Mouse (Mus musculus) embryonic stem cell, embryonic (primary cell): Measurements from ENCODE around the gene Sco1.

ENCODE experiments used
- CTCF ChIA-PET, 4 experiments: fragments of 300-600 bp in 2 of 4; fragments of 350-600 bp in 2 of 4; sonication (Branson Sonifier 250); formaldehyde crosslinking; loops; one replicate each; lab custom pipeline; 2022; ENCODE audit warnings: inconsistent platforms in 2 of 4; lab: Charles Lee
- POLR2A ChIA-PET, 4 experiments: fragments of 300-600 bp in 2 of 4; fragments of 350-600 bp in 2 of 4; sonication (Branson Sonifier 250); formaldehyde crosslinking; loops; one replicate each; lab custom pipeline; 2022; ENCODE audit warnings: antibody characterized with exemption in 4 of 4, inconsistent platforms in 1 of 4; lab: Charles Lee

The Sco1 gene

DNA sequence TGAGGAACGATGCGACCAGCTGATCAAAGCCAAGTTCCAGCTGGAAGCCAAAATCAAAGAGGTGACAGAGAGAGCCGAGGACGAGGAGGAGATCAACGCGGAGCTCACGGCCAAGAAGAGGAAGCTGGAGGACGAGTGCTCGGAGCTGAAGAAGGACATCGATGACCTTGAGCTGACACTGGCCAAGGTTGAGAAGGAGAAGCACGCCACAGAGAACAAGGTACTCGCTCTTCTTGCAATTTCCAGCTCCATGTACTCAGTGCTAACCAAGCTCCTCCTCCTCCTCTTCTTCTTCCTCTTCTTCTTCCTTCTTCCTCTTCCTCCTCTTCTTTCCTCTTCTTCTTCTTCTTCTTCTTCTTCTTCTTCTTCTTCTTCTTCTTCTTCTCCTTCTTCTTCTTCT is 39.9 kb downstream of the Sco1 start:
- CTCF ChIA-PET: interaction anchor here (0.6 to 5.0 kb wide), 9 partner anchors 9 to 285 kb away, joined by 3 to 46 read pairs (median 8); no protein-coding TSS in a partner anchor
- POLR2A ChIA-PET: interaction anchor here in 1 of 4 experiments (0.6 kb wide), 1 partner anchor 914 kb away, joined by 3 read pairs; no protein-coding TSS in a partner anchor

DNA sequence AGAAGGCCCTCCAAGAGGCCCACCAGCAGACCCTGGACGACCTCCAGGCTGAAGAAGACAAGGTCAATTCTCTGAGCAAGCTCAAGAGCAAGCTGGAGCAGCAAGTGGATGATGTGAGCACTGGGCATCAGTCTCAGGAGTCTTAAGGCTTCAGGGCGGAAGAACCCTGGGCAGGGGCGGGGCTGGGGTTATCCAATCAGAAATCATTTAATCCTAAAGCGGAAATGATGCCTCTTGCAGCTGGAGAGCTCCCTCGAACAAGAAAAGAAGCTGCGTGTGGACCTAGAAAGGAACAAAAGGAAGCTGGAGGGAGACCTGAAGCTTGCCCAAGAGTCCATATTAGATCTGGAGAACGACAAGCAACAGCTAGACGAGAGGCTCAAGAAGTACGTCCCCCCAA is 40.7 kb downstream of the Sco1 start:
- ChIA-PET POLR2A (interaction anchor here in 1 of 4 experiments (0.7 to 1.7 kb wide), 3 partner anchors 8 to 61 kb away, joined by 3 to 4 read pairs (median 3); no protein-coding TSS in a partner anchor), CTCF (interaction anchor here (0.8 to 5.0 kb wide), 12 partner anchors 8 to 280 kb away, joined by 3 to 46 read pairs (median 7); no protein-coding TSS in a partner anchor)

DNA sequence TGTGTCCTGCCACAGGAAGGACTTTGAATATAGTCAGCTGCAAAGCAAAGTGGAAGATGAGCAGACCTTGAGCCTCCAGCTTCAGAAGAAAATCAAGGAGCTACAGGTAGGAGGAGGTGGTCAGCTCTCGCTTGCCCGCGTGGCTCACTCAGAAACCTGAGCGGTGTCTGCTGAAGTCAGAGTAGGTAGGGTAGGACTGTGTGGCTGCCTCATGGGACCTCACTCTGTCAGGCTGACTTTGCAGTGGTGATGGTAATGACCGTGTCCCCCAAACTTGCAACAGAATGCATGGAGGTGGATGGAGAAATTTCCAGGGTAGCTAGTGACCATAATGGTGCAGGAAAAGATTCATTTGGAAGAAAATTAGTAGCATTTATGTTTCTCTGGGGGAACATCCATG is 41.2 kb downstream of the Sco1 start:
- CTCF ChIA-PET: interaction anchor here (0.8 to 5.0 kb wide), 15 partner anchors 8 to 280 kb away, joined by 3 to 46 read pairs (median 6); no protein-coding TSS in a partner anchor
- POLR2A ChIA-PET: interaction anchor here in 1 of 4 experiments (0.7 to 2.0 kb wide), 4 partner anchors 8 to 62 kb away, joined by 3 to 5 read pairs (median 4); partner anchors contain the start of genes Adprm and Sco1

DNA sequence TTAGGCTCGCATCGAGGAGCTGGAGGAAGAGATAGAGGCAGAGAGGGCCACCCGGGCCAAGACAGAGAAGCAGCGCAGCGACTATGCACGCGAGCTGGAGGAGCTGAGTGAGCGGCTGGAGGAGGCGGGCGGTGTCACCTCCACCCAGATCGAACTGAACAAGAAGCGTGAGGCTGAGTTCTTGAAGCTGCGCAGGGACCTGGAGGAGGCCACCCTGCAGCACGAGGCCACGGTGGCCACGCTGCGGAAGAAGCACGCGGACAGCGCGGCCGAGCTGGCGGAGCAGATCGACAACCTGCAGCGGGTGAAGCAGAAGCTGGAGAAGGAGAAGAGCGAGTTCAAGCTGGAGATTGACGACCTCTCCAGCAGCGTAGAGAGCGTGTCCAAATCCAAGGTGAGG is 42.0 kb downstream of the Sco1 start:
- ChIA-PET CTCF (interaction anchor here (0.9 to 5.0 kb wide), 18 partner anchors 9 to 279 kb away, joined by 3 to 46 read pairs (median 4); no protein-coding TSS in a partner anchor), POLR2A (interaction anchor here in 1 of 4 experiments (1.7 to 2.0 kb wide), 2 partner anchors 11 to 42 kb away, joined by 4 to 5 read pairs; partner anchors contain the start of genes Adprm and Sco1)

DNA sequence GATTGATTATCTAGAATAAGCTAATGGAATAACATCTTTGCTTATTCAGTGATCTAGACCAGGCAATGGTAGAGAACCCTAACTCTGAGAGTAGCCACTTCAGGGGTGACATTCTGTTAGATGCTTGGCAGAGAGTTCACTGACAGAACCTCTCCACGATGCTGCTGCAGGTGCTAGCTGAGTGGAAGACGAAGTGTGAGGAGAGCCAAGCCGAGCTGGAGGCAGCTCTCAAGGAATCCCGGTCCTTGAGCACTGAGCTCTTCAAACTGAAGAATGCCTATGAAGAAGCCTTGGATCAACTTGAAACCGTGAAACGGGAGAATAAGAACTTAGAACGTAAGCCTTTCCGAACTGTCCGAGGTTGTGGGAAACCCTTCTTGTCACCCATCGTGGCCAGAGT is 45.2 kb downstream of the Sco1 start:
- ChIA-PET CTCF (interaction anchor here (0.5 to 6.1 kb wide), 20 partner anchors 10 to 238 kb away, joined by 3 to 114 read pairs (median 4); partner anchors contain the start of gene Myh4 (in 1 of the 4)), POLR2A (interaction anchor here in 1 of 4 experiments (1.4 kb wide), 1 partner anchor 58 kb away, joined by 4 read pairs; no protein-coding TSS in a partner anchor)

DNA sequence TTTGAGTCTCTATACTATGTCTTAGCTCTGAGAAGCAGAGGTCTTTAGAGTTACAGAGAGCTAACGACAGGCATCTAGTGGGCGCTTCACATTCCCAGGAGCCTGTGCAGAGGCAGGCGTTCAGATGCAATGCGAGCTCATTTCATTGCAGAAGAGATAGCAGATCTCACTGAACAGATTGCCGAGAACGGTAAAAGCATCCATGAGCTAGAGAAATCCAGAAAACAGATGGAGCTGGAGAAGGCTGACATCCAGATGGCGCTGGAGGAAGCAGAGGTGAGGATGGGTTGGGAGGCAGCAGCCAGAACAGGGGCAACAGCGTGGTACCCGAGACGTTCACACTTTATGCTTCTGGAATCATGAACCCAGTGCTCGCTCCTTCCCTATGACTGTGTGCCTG is 46.0 kb downstream of the Sco1 start:
- POLR2A ChIA-PET: interaction anchor here in 2 of 4 experiments (0.6 to 1.4 kb wide), 3 partner anchors 10 to 59 kb away, joined by 3 to 4 read pairs (median 3); no protein-coding TSS in a partner anchor
- CTCF ChIA-PET: interaction anchor here (0.5 to 6.1 kb wide), 18 partner anchors 9 to 275 kb away, joined by 3 to 114 read pairs (median 5); no protein-coding TSS in a partner anchor

DNA sequence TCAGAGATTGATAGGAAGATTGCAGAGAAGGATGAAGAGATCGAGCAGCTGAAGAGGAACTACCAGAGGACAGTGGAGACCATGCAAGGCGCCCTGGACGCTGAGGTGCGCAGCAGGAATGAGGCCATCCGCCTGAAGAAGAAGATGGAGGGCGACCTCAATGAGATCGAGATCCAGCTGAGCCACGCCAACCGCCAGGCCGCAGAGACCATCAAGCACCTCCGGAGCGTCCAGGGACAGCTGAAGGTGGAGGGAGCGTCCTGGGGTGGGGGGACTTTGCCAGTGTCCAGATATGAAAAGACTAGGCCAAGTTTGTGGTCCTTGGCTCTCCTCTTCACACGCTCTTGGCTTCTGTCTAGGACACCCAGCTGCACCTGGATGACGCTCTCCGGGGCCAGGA is 46.8 kb downstream of the Sco1 start:
- CTCF ChIA-PET: interaction anchor here (0.5 to 6.1 kb wide), 12 partner anchors 12 to 274 kb away, joined by 3 to 114 read pairs (median 5); no protein-coding TSS in a partner anchor
- POLR2A ChIA-PET: interaction anchor here in 2 of 4 experiments (0.9 to 1.4 kb wide), 2 partner anchors 11 to 60 kb away, joined by 3 to 4 read pairs; no protein-coding TSS in a partner anchor

DNA sequence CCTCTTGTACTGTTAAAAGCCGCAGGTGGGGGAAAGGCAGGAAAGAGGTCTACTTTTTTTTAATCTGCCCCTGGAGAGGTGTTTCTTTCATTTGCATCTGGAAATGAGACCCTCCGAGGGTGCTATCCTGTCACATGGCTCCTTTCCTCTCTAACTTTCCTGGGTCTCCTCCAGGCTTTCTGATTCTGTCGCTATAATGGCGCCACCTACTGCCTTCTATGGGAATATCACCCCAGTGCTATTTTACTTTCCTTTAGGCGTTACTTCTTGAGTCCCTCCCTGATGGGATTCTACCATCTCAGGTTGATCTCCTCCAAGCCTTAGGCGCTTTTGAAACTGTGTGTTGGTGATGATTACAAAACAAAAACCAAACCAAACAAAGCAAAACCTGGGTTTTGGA is 47.7 kb downstream of the Sco1 start:
- POLR2A ChIA-PET: interaction anchor here in 2 of 4 experiments (0.8 to 2.2 kb wide), 3 partner anchors 48 to 76 kb away, joined by 4 to 7 read pairs (median 6); partner anchors contain the start of genes Adprm (in 1 of the 2) and Sco1 (in 1 of the 2)
- CTCF ChIA-PET: interaction anchor here in 3 of 4 experiments (0.6 to 6.1 kb wide), 11 partner anchors 10 to 168 kb away, joined by 3 to 114 read pairs (median 11); partner anchors contain the start of gene Tmem220 (in 2 of the 3)

DNA sequence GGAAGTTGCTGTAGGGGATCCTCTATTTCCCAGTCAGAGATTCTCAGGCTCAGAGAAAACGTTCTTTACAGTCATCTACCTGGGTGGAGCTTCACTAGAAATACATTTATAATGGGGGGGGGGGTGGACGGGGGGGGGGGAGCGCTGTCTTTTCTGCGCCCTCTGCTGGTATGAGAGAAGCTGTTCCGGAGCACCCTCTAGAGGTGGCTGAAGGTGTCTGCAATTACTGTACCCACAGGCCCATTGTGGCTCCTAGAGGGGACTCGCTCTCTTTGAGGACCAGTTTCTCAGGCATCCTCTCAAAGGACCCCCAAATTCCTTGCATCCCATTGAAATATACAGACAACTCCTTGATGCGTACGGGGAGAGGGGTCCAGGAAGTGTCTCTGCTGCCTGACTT is 49.2 kb downstream of the Sco1 start:
- ChIA-PET CTCF (interaction anchor here (0.5 to 6.1 kb wide), 95 partner anchors 8 to 1316 kb away, joined by 3 to 114 read pairs (median 4); partner anchors contain the start of genes Adprm (in 1 of the 4), Gsg1l2 (in 1 of the 4), Sco1 (in 1 of the 4) and Tmem220 (in 1 of the 4)), POLR2A (interaction anchor here in 3 of 4 experiments (0.6 to 2.2 kb wide), 5 partner anchors 48 to 79 kb away, joined by 3 to 7 read pairs (median 4); partner anchors contain the start of genes Adprm (in 1 of the 3) and Sco1 (in 1 of the 3))

DNA sequence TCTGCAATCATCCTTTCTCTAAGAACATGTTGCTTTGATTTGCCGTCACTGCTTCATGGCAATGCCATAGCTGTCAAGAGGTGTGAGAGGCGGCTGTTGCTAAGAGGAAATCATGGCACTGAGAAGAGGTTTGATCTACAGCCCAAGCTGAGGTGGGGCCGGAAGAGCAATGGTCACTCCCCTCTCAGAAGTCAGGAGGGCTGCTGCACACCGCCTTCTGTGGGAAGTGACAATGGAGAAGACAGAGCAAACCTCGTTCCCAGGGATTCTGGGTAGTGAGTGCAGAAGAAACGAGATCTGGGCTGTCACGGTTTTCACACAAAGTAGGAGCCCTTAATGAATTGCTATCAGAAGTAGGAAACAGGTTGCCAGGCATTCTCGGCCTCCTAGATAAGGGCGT is 50.8 kb downstream of the Sco1 start:
- CTCF ChIA-PET: interaction anchor here in 3 of 4 experiments (0.6 to 6.1 kb wide), 5 partner anchors 8 to 1243 kb away, joined by 3 to 114 read pairs (median 3); no protein-coding TSS in a partner anchor

DNA sequence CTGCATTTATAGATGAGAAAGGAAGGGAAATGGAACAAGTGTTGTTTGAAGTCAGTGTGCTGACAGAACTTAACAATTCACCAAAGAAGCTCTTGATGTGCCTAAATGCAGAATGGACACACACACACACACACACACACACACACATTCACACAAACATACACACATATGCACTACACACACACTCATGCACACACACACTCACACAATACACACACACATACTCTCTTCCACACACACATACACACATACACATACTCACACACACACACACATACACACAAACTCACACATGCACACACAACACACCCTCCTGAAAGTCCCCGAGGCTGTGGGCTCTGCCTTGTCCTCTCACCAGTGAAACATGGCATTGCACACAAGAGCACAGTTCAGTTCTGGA is 51.8 kb downstream of the Sco1 start:
- CTCF ChIA-PET: interaction anchor here in 2 of 4 experiments (0.6 to 0.8 kb wide), 2 partner anchors 73 to 825 kb away, joined by 3 to 4 read pairs; no protein-coding TSS in a partner anchor
- POLR2A ChIA-PET: interaction anchor here in 1 of 4 experiments (0.6 to 0.7 kb wide), 2 partner anchors 72 to 1466 kb away, joined by 3 read pairs; no protein-coding TSS in a partner anchor

More for the DNA sequence above, 50.8 kb downstream of the Sco1 start:
- POLR2A ChIA-PET: no interaction called here

DNA sequence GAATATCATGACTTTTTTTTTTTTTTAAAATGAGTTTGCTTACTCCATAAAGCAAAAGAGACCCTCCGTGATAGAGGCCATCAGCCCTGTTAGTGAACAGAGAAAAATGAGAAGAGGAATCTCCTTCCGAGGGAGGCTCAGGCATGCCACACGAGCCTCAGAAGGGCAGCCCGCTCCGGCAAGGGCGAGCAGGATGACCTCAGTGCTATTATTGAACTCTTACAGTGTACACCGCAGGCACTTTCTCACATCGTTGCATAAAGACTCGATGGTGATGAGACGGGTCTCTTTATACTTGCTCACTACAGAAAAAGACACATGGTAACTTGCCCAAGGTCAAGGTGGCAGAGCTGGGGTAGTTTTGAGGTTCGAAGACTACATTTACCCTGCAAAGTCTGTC is 52.2 kb downstream of the Sco1 start:
- POLR2A ChIA-PET: interaction anchor here in 1 of 4 experiments (0.7 kb wide), 1 partner anchor 73 kb away, joined by 3 read pairs; no protein-coding TSS in a partner anchor
- CTCF ChIA-PET: interaction anchor here in 1 of 4 experiments (1.6 kb wide), 1 partner anchor 84 kb away, joined by 3 read pairs; no protein-coding TSS in a partner anchor

DNA sequence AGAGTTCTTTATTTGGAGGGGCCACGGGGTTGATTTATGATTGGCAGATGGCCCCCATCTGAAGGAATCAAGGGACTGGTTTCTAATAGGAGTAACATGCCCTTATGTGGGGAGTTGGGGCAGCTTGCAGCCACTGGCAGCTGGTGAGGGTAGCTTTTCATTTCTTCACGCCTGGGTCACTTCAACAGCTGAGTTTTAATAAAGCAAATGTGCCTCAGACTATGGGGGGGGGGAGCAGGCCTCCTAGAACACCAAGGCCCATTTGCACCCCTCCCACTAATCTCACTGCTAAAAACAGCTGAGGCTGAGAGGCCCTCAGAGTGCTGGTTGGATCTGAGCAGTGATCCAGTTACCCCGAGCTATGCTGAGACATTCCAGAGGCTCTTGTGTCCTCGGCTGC is 53.2 kb downstream of the Sco1 start:
- POLR2A ChIA-PET: interaction anchor here in 2 of 4 experiments (0.6 to 1.4 kb wide), 3 partner anchors 12 to 272 kb away, joined by 3 to 5 read pairs (median 4); partner anchors contain the start of genes Adprm (in 1 of the 2) and Sco1 (in 1 of the 2)
- CTCF ChIA-PET: interaction anchor here in 3 of 4 experiments (0.7 to 1.6 kb wide), 3 partner anchors 81 to 157 kb away, joined by 3 to 4 read pairs (median 3); no protein-coding TSS in a partner anchor

DNA sequence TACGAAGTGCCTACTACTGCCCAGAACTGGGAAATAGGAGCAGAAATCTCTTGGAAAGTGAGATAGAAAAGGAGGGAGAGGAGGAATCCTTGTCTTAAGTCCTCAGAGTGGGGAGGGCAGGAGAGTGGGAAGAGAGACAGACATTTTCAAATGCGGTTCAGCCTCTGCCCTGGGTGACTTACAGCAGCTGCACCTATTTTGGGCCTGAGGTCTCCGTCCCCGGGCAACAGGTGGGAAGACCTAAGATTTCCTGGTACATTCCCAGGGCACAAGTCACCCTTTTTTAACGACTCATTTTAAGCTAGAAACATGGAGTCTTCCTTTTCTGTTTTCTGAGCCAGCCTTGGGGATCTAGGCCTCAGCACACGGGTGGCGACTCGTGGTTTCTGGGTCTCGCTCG is 54.5 kb downstream of the Sco1 start:
- ChIA-PET POLR2A (no interaction called here), CTCF (interaction anchor here in 2 of 4 experiments (0.6 to 1.1 kb wide), 2 partner anchors 9 to 272 kb away, joined by 3 read pairs; no protein-coding TSS in a partner anchor)

DNA sequence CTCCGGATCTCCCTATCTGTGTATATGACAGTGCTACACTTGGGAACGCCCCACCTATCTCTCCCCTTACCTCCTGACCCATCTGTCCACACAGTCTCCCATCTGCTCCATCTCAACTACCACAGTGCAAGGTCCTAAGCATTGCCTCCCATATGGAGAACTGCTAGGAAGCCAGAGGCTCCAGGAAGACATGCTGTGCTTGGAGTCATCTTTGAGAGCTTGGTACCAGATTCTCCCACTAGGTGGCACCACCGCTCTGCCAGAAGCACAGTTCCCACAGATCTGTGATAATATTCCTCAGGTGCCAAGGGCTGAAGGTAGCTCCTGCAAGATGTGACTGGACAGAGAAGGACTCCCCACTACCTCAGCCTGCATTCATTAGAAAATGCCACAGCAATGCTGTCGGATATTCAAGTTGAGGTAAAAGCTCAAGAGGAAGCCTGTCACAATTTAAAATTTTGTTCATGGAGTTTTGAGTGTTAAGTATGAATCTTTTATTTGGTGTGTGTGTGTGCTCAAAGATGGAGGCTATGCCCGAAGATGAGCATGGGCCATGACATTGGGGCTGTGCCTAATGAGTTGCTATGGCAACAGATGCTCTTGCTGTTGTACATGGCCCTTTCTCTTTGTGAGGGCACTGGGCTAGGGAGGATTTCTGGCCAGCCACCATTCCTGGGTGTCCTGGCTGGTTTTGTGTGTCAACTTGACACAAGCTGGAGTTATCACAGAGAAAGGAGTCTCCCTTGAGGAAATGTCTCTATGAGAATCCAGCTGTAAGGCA is 57.9 kb downstream of the Sco1 start:
- CTCF ChIA-PET: interaction anchor here (0.5 to 5.1 kb wide), 107 partner anchors 9 to 1332 kb away, joined by 3 to 114 read pairs (median 4); partner anchors contain the start of genes Myh3 (in 1 of the 4) and Tmem220 (in 1 of the 4)
- POLR2A ChIA-PET: interaction anchor here in 3 of 4 experiments (0.7 to 1.1 kb wide), 5 partner anchors 12 to 269 kb away, joined by 3 read pairs; partner anchors contain the start of gene Tmem220 (in 1 of the 3)

DNA sequence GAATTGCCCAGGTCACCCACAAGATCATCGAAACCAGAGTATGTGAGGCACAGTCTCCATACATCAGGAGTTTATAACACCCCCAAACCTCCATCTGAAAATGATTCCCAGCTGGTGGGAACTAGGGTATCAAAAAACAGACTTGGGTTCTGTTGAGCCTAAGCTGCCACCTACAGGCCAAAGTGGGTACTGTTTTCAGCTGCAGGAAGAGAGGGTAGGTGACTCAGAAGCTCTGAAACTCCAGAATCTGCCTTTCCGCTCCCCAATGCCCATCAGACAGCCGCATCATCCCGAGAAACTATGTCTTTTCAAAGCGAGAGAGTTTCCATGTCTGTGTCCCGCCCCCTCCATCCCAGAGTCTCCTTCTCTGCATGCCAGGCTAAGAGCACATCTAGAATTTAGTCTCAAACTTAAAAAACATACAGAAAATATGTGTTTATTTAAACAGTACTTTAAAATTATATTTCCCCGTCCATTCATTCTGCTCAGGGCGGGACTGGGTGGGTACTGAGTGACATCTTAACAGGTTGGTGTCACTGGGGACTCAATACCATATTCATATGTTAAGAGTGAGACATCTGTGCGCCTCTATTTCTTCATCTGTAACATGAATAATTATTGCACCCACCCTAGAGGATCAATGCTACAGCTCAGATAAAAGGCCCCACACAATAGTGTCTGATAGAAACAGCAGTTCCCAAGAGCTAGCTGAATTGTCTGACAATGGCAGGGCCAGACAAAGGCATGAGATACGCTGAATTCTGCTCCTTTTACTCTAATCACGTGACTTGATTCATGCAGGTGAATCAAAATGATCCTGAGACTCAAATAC is 59.8 kb downstream of the Sco1 start:
- POLR2A ChIA-PET: interaction anchor here in 2 of 4 experiments (0.8 to 2.1 kb wide), 3 partner anchors 92 to 261 kb away, joined by 3 to 6 read pairs (median 6); no protein-coding TSS in a partner anchor
- CTCF ChIA-PET: interaction anchor here (0.6 to 5.1 kb wide), 84 partner anchors 9 to 1207 kb away, joined by 3 to 114 read pairs (median 4); partner anchors contain the start of gene Tmem220 (in 2 of the 4)
